Mouse (Mus musculus): ENCODE measurements around the gene Ly6g6e.

- TF ChIP-seq TAL1 (IDR thresholded peaks at IDR 0.05; ENCODE audit: low read length) = no peak
- TF ChIP-seq EP300 (IDR thresholded peaks at IDR 0.05; ENCODE audit: low read depth in 1 of 2, low read length in 2 of 2) = peak in 1 of 2 experiments; percentile 59; a peak in 1 of 4 replicates
- TF ChIP-seq POLR2A (IDR thresholded peaks at IDR 0.05; ENCODE audit: control insufficient read depth in 1 of 2, insufficient read depth in 1 of 2, low read depth in 1 of 2, low read length in 2 of 2, poor library complexity in 1 of 2) = peak; percentile 37 to 86; a peak in 2 of 4 replicates
- no peak for TF ChIP-seq CTCF (IDR thresholded peaks at IDR 0.05 in 2 of 3, conservative IDR thresholded peaks at IDR 0.05 in 1 of 3; ENCODE audit: control insufficient read depth in 1 of 3, insufficient read depth in 1 of 3, low read depth in 2 of 3, low read length in 3 of 3, poor library complexity in 1 of 3, severe bottlenecking in 1 of 3)
- peak; percentile 88 for TF ChIP-seq TBP (IDR thresholded peaks at IDR 0.05; ENCODE audit: low read depth, low read length)
- TF ChIP-seq HCFC1 (IDR thresholded peaks at IDR 0.05; ENCODE audit: low read depth, low read length) = no peak
- no peak for TF ChIP-seq CHD1 (IDR thresholded peaks at IDR 0.05; ENCODE audit: low read depth, low read length)
- no peak for TF ChIP-seq MAFK (IDR thresholded peaks at IDR 0.05; ENCODE audit: borderline replicate concordance, low read depth, low read length)
- TF ChIP-seq BHLHE40 (IDR thresholded peaks at IDR 0.05; ENCODE audit: borderline replicate concordance, low read depth, low read length) = no peak
- TF ChIP-seq ZNF384 (IDR thresholded peaks at IDR 0.05; ENCODE audit: low read depth, low read length) = no peak
- no peak for TF ChIP-seq USF2 (IDR thresholded peaks at IDR 0.05; ENCODE audit: borderline replicate concordance in 1 of 2, insufficient read depth in 1 of 2, low read depth in 1 of 2, low read length in 2 of 2)
- peak; percentile 31; the same call in 1 of the 2 replicates for TF ChIP-seq GATA1 (IDR thresholded peaks at IDR 0.05; ENCODE audit: low read depth, low read length)
- no peak for TF ChIP-seq JUND (IDR thresholded peaks at IDR 0.05; ENCODE audit: low read depth, low read length)
Observed at GRCm38 (mm10) chr17:35027277-35028068, 49.2 kb upstream of the Ly6g6e start, which contains the start of gene Sapcd1.
